Mouse (Mus musculus) heart, embryonic 14.5 days (tissue): ENCODE measurements at regions not wholly inside any gene's neighbourhood (a gene's known extent, or its start where the extent isn't known, plus 50 kb on each side); places are given as distances from the start of the nearest gene placed in this dataset.
A peak's percentile ranks its signal among the peaks of the same experiment; 100 is the strongest.
"Not testable (repeated sequence)": the region's sequence is repeated elsewhere in the genome, so short reads cannot be mapped to it uniquely, and the experiment has no call there.

Experiments
- ATAC-seq: fragments of 200-750 bp; cut with Nextera tagmentation; 2 replicates; pipeline ENCODE4 v1.8.0; 2017; ENCODE audit warnings: low read depth, moderate TSS enrichment; ENCODE audit not compliant: insufficient number of reproducible peaks, insufficient read depth, low FRiP score
- H3K27ac ChIP-seq, 2 experiments: fragments of 200-500 bp in 1 of 2; fragments of 300-500 bp in 1 of 2; sonication (generic) in 1 of 2; replicated peaks in 1 of 2; 2 replicates each; pipeline ENCODE4 v1.5.1; 2012 to 2014; ENCODE audit warnings: low read depth in 2 of 2, low read length in 2 of 2, control low read depth in 1 of 2, mild to moderate bottlenecking in 1 of 2, mixed read lengths in 1 of 2; ENCODE audit not compliant: control insufficient read depth in 1 of 2, insufficient read depth in 1 of 2
- H3K27me3 ChIP-seq: fragments of 300-500 bp; sonication (generic); 2 replicates; pipeline ENCODE4 v1.6.1; 2014; ENCODE audit warnings: mild to moderate bottlenecking, low read length, control low read depth; ENCODE audit not compliant: control insufficient read depth, insufficient read depth
- H3K36me3 ChIP-seq: fragments of 300-500 bp; sonication (generic); 2 replicates; pipeline ENCODE4 v1.6.1; 2014; ENCODE audit warnings: mild to moderate bottlenecking, control low read depth, low read length, mixed read lengths; ENCODE audit not compliant: control insufficient read depth, insufficient read depth
- H3K4me1 ChIP-seq, 2 experiments: fragments of 200-500 bp in 1 of 2; fragments of 300-500 bp in 1 of 2; sonication (generic) in 1 of 2; 2 replicates each; pipeline ENCODE4 v1.6.1; 2012 to 2014; ENCODE audit warnings: low read length in 2 of 2, control low read depth in 1 of 2, mixed read lengths in 1 of 2; ENCODE audit not compliant: control insufficient read depth in 2 of 2, insufficient read depth in 2 of 2
- H3K4me2 ChIP-seq: fragments of 300-500 bp; sonication (generic); 2 replicates; pipeline ENCODE4 v1.6.1; 2014; ENCODE audit warnings: mild to moderate bottlenecking, low read length
- H3K4me3 ChIP-seq, 2 experiments: fragments of 200-500 bp in 1 of 2; fragments of 300-500 bp in 1 of 2; sonication (generic) in 1 of 2; 2 replicates each; pipeline ENCODE4 v1.5.1; 2012 to 2014; ENCODE audit warnings: low read length in 2 of 2, mild to moderate bottlenecking in 2 of 2, control low read depth in 1 of 2, low read depth in 1 of 2, moderate library complexity in 1 of 2; ENCODE audit not compliant: control insufficient read depth in 1 of 2, insufficient read depth in 1 of 2
- H3K9ac ChIP-seq: fragments of 300-500 bp; sonication (generic); 2 replicates; pipeline ENCODE4 v1.6.1; 2014; ENCODE audit warnings: mild to moderate bottlenecking, low read length
- H3K9me3 ChIP-seq: fragments of 300-500 bp; sonication (generic); 2 replicates; pipeline ENCODE4 v1.6.1; 2016; ENCODE audit warnings: low read length, control low read depth; ENCODE audit not compliant: control insufficient read depth
- WGBS: fragments of 180-500 bp; shearing (Covaris S2); extraction: QIAGEN DNeasy Blood & Tissue Kit; methylation state at CpG from one replicate; pipeline ENCODE4 v1.1.7; 2014; 5-methylcytosine and 5-hydroxymethylcytosine counted together

GRCm38 (mm10) chr9:91091421-91092050 lies 270.7 kb upstream of the Zic4 start:
- H3K36me3 ChIP-seq = no peaks in the 10 kb centered on the region
- WGBS = 90% methylated on average over 1 of the region's 1 CpGs
- H3K4me1 ChIP-seq = no peaks in the 10 kb centered on the region
- H3K4me3 ChIP-seq = no peak overlapping the region
- no peaks in the 10 kb centered on the region for H3K9me3 ChIP-seq
- ATAC-seq = no peak
- H3K27ac ChIP-seq = no peak overlapping the region
- no peak overlapping the region for H3K9ac ChIP-seq
- no peaks in the 10 kb centered on the region for H3K27me3 ChIP-seq
- H3K4me2 ChIP-seq = no peak overlapping the region

DNA sequence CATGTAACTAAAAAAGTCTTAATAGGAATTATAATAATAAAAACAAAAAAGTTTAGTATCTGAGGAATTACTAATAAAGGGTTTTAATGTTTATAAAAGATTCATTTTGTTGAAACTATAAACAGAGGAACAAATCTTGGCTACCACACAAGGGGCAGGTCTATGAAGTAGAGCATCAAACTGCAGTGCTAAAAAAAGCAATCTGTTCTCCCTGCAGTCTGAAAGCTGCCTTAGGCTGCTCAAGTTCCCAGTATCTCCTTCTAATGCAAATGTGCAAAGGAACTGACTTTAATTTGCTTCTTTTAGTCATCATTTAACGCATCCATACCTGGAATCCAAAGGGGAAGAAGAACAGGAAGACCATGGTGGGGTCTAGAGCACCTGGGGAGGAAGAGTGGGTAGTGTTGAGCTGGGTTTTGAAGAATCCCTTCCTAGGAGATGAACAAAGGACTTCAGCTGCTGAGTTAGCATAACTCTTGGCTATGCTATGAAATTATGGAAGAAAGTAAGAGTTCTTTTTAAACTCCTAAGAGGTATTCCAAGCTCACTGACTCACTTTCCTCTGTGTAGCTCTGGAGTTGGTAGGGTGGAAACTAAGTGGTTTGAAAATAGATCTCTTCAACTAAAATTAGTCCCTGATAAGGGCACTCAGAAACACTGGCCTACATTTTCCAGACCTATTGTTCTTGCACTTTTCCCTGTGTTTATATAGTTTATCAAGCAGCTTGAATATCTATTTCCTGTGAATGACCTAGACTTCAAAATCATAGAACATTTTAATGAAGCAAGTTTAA lies 260.4 kb upstream of the Zic4 start:
- H3K4me2 ChIP-seq = peak overlapping the region; percentile 64
- peak; percentile 78 for ATAC-seq
- H3K9ac ChIP-seq = peak overlapping the region; percentile 55
- H3K4me1 ChIP-seq = peaks cover 0 to 2% of the 10 kb centered on the region in 2 experiments; a peak in 2 of 4 replicates
- H3K36me3 ChIP-seq = no peaks in the 10 kb centered on the region
- 0 out of 4 replicates have a peak overlapping the region, but pooled peaks of 1 of the 2 experiments have one; percentile 16 for H3K4me3 ChIP-seq
- peak overlapping the region; percentile 79 to 92 for H3K27ac ChIP-seq
- WGBS = 39% methylated on average over 1 of the region's 1 CpGs
- H3K27me3 ChIP-seq = no peaks in the 10 kb centered on the region
- H3K9me3 ChIP-seq = no peaks in the 10 kb centered on the region

DNA sequence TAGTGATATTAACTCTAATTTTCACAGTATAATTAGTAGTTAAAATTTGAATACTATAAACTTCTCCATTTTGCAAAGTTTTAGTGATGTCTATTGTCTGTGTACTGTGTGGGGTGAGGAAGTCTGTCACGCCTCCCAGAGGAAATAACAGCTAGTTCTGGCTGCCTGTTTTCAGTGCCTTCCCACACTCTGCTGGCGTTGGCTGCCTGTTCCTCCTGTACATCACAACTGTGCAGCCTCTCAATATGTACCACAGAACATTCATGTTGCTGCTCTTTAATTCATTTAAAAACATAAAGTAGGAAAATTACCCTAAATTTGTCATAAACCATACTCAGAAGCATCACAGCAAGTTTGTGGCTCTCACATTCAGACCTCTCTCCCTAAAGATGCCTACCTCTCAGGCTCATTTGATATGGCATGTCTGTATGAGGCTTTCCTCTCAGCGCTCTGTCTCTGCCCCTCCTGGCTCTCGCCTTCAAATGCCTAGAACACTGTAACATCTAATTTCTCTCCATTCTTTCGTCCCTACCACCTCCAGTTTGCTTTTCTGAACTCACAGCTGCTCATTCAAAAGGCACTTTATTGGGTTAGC lies 239.7 kb upstream of the Zic4 start:
- Histone ChIP-seq H3K4me3 (no peak overlapping the region), H3K36me3 (no peaks in the 10 kb centered on the region), H3K4me1 (no peaks in the 10 kb centered on the region), H3K27ac (no peak overlapping the region), H3K9me3 (no peaks in the 10 kb centered on the region), H3K4me2 (no peak overlapping the region), H3K27me3 (no peaks in the 10 kb centered on the region), H3K9ac (no peak overlapping the region)
- ATAC-seq = no peak
- WGBS = 76% methylated on average over 5 of the region's 5 CpGs

- 68% methylated on average over 7 of the region's 7 CpGs for WGBS
- H3K9ac ChIP-seq = no peak overlapping the region
- no peaks in the 10 kb centered on the region for H3K4me1 ChIP-seq
- no peak overlapping the region for H3K27ac ChIP-seq
- no peaks in the 10 kb centered on the region for H3K9me3 ChIP-seq
- no peaks in the 10 kb centered on the region for H3K27me3 ChIP-seq
- H3K4me3 ChIP-seq = no peak overlapping the region
- ATAC-seq = no peak
- no peak overlapping the region for H3K4me2 ChIP-seq
- H3K36me3 ChIP-seq = no peaks in the 10 kb centered on the region
Observed at GRCm38 (mm10) chr9:91123208-91123607, 239.0 kb upstream of the Zic4 start.

GRCm38 (mm10) chr9:91126630-91127245 lies 235.5 kb upstream of the Zic4 start:
- Histone ChIP-seq H3K27me3 (no peaks in the 10 kb centered on the region), H3K9ac (no peak overlapping the region), H3K4me3 (no peak overlapping the region), H3K9me3 (no peaks in the 10 kb centered on the region), H3K4me2 (no peak overlapping the region), H3K4me1 (no peaks in the 10 kb centered on the region), H3K36me3 (no peaks in the 10 kb centered on the region), H3K27ac (no peak overlapping the region)
- 53% methylated on average over 8 of the region's 8 CpGs for WGBS
- no peak for ATAC-seq

- not testable (repeated sequence) for H3K9me3 ChIP-seq, H3K9ac ChIP-seq, H3K27me3 ChIP-seq, H3K4me2 ChIP-seq, H3K4me1 ChIP-seq, H3K36me3 ChIP-seq, ATAC-seq, H3K4me3 ChIP-seq, H3K27ac ChIP-seq
- 46% methylated on average over 2 of the region's 2 CpGs for WGBS
Observed at GRCm38 (mm10) chr9:91128491-91128890, 233.7 kb upstream of the Zic4 start.

DNA sequence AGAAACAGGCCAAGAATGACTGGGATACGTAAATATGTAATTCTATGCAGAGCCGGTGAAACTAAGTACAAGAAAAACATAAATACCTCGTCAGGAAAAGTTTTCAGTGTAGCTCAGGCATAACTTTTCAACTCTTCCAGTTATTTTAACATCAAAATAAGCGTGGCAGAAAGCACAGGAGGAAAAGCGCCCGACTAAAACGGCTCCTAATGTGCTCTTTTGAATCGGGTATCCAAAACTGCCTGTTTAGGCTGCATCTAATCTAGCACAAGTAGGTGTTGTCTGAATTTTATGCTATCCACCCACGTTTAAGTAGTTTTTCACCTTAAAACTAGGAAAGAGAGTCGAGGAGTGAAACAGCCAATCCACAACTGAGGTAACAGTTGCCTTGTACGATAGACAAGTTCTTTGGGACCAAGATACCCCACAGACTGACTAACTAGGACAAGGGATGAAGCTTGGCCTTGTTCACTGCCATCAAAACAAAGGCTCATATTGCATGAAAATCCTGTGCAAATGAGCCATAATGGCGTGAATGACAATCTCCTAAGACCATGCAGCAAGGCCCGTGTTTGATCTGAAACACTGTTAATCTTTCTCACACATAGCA lies 232.0 kb upstream of the Zic4 start:
- no peak for ATAC-seq
- Histone ChIP-seq H3K4me3 (no peak overlapping the region), H3K9ac (no peak overlapping the region), H3K36me3 (no peaks in the 10 kb centered on the region), H3K27ac (no peak overlapping the region), H3K27me3 (no peaks in the 10 kb centered on the region), H3K4me2 (no peak overlapping the region), H3K4me1 (no peaks in the 10 kb centered on the region), H3K9me3 (no peaks in the 10 kb centered on the region)
- 81% methylated on average over 13 of the region's 13 CpGs for WGBS
